Mouse (Mus musculus) NIH3T3 (cell line): Measurements from ENCODE around the gene Zfp599.
"Not testable (repeated sequence)": the region's sequence is repeated elsewhere in the genome, so short reads cannot be mapped to it uniquely, and the experiment has no call there.

Experiments
- DNase-seq: peaks from one replicate; pipeline ENCODE4 v3.0.0-alpha.2; 2012; ENCODE audit warnings: low read depth

Zfp599 gene

GRCm38 (mm10) chr9:22259184-22260091 is at the start of gene Zfp599:
Gene Zfp599, minus strand, starts transcription at chr9:22259895.
- DNase-seq, result peak; percentile 75

- not testable (repeated sequence) for DNase-seq
Observed at GRCm38 (mm10) chr9:22307920-22308262, 48.2 kb upstream of the Zfp599 start.

- DNase-seq, result peak; percentile 93
Observed at GRCm38 (mm10) chr9:22307156-22307919, 47.6 kb upstream of the Zfp599 start, which contains the start of gene Zfp810. Gene Zfp810, minus strand, starts transcription at chr9:22307648.

- DNase-seq, result peak; percentile 11
Observed at GRCm38 (mm10) chr9:22306726-22307125, 47.0 kb upstream of the Zfp599 start.

GRCm38 (mm10) chr9:22302199-22302598 is 42.5 kb upstream of the Zfp599 start:
- DNase-seq, result no peak

GRCm38 (mm10) chr9:22278733-22279132 is 19.0 kb upstream of the Zfp599 start:
- peak; percentile 2 for DNase-seq

GRCm38 (mm10) chr9:22268886-22269285 is 9.2 kb upstream of the Zfp599 start:
- DNase-seq, result no peak

GRCm38 (mm10) chr9:22262611-22263010 is 2.9 kb upstream of the Zfp599 start:
- no peak for DNase-seq

GRCm38 (mm10) chr9:22261594-22261993 is 1.9 kb upstream of the Zfp599 start:
- DNase-seq, result no peak

GRCm38 (mm10) chr9:22260092-22260422 is 362 bp upstream of the Zfp599 start:
- DNase-seq, result no peak

GRCm38 (mm10) chr9:22258784-22259183 is 911 bp downstream of the Zfp599 start:
- DNase-seq, result no peak

GRCm38 (mm10) chr9:22256579-22256978 is 3.1 kb downstream of the Zfp599 start:
- DNase-seq, result no peak

GRCm38 (mm10) chr9:22244242-22244641 is 15.5 kb downstream of the Zfp599 start:
- no peak for DNase-seq

- DNase-seq, result no peak
Observed at GRCm38 (mm10) chr9:22240001-22240400, 19.7 kb downstream of the Zfp599 start.

- DNase-seq, result no peak
Observed at GRCm38 (mm10) chr9:22230556-22230955, 29.1 kb downstream of the Zfp599 start.

- DNase-seq, result no peak
Observed at GRCm38 (mm10) chr9:22230061-22230460, 29.6 kb downstream of the Zfp599 start.

- DNase-seq, result no peak
Observed at GRCm38 (mm10) chr9:22229386-22230026, 30.2 kb downstream of the Zfp599 start.

- peak; percentile 7 for DNase-seq
Observed at GRCm38 (mm10) chr9:22226846-22227245, 32.8 kb downstream of the Zfp599 start.

GRCm38 (mm10) chr9:22226389-22226673 is 33.4 kb downstream of the Zfp599 start:
- DNase-seq, result not testable (repeated sequence)

- DNase-seq, result peak; percentile 98
Observed at GRCm38 (mm10) chr9:22225581-22226388, 33.9 kb downstream of the Zfp599 start, which contains the start of gene Zfp809. Gene Zfp809, plus strand, starts transcription at chr9:22225714.

- peak; percentile 72 for DNase-seq
Observed at GRCm38 (mm10) chr9:22224536-22225503, 34.9 kb downstream of the Zfp599 start.
